Mouse (Mus musculus) layer of hippocampus, adult 9-10 months (tissue): ENCODE results near the gene Lrrc15.

Source experiments
- DNase-seq: peaks from one replicate; pipeline ENCODE4 v3.0.0; 2022; ENCODE audit warnings: low spot score

Gene Lrrc15

GRCm38 (mm10) chr16:30236091-30236699 is 46.9 kb downstream of the Lrrc15 start:
- peak; percentile 42 for DNase-seq

- DNase-seq: no peak
Observed at GRCm38 (mm10) chr16:30235577-30235976, 47.5 kb downstream of the Lrrc15 start.

GRCm38 (mm10) chr16:30234636-30235546 is 48.2 kb downstream of the Lrrc15 start:
- no peak for DNase-seq

- no peak for DNase-seq
Observed at GRCm38 (mm10) chr16:30234077-30234476, 49.0 kb downstream of the Lrrc15 start.

GRCm38 (mm10) chr16:30231882-30232604 is 51.0 kb downstream of the Lrrc15 start:
- DNase-seq: no peak

GRCm38 (mm10) chr16:30227352-30227751 is 55.7 kb downstream of the Lrrc15 start:
- no peak for DNase-seq

- DNase-seq: no peak
Observed at GRCm38 (mm10) chr16:30221161-30221782, 61.8 kb downstream of the Lrrc15 start.
